Comparison of ENCODE assay signal across 21 mouse cellular contexts in genomic region chr5:16277058-16277457, GRCm38 (mm10).
DNase-seq lines count a peak whose midpoint lies in the region; ATAC-seq and TF ChIP-seq lines count a peak whose summit lies in the region.
"Had no signal": no experiment of that assay in that cellular context is flagged by ENCODE, and none has a peak within 500 bp of the region (broad histone marks: within the 10 kb centered on the region; RNA-seq: fewer than 3 reads in every experiment).

No protein-coding gene starts in this region.

- TF ChIP-seq CTCF in layer of hippocampus, adult 2 months (conservative IDR thresholded peaks at IDR 0.05) = no peak

- H3K27ac ChIP-seq in forebrain, embryonic 14.5 days (ENCODE audit: low read depth, low read length) = no peak overlapping the region
- no peak overlapping the region for H3K27ac ChIP-seq in forebrain, embryonic 11.5 days (ENCODE audit: low read depth, low read length)
- no peak overlapping the region for H3K27ac ChIP-seq in forebrain, embryonic 16.5 days (ENCODE audit: low read length)
- no peak overlapping the region for H3K27ac ChIP-seq in forebrain, embryonic 10.5 days
- H3K27ac ChIP-seq in layer of hippocampus, adult 2 months = peak overlapping the region; percentile 0; the same call in 1 of the 2 replicates
- H3K27ac ChIP-seq: embryonic facial prominence, embryonic 12.5 days; embryonic facial prominence, embryonic 15.5 days; gastrocnemius, adult 2 months had no signal

- H3K9me3 ChIP-seq in forebrain, embryonic 14.5 days (replicated peaks; ENCODE audit: control insufficient read depth, low read length) = no peaks in the 10 kb centered on the region
- H3K9me3 ChIP-seq in forebrain, embryonic 11.5 days (ENCODE audit: control insufficient read depth, low read length) = no peaks in the 10 kb centered on the region
- no peaks in the 10 kb centered on the region for H3K9me3 ChIP-seq in forebrain, embryonic 16.5 days (ENCODE audit: control insufficient read depth, low read length)
- peaks cover 5% of the 10 kb centered on the region; the same call in 1 of the 2 replicates for H3K9me3 ChIP-seq in forebrain, embryonic 10.5 days
- H3K9me3 ChIP-seq: embryonic facial prominence, embryonic 12.5 days; embryonic facial prominence, embryonic 15.5 days had no signal

- no peak overlapping the region for H3K9ac ChIP-seq in forebrain, embryonic 14.5 days (ENCODE audit: low read length)
- no peak overlapping the region for H3K9ac ChIP-seq in forebrain, embryonic 11.5 days (ENCODE audit: low read length)
- no peak overlapping the region for H3K9ac ChIP-seq in forebrain, embryonic 16.5 days (replicated peaks; ENCODE audit: low read depth, low read length)
- H3K9ac ChIP-seq: embryonic facial prominence, embryonic 12.5 days; embryonic facial prominence, embryonic 15.5 days had no signal

- no peak overlapping the region for H3K4me2 ChIP-seq in forebrain, embryonic 14.5 days (ENCODE audit: low read length)
- no peak overlapping the region for H3K4me2 ChIP-seq in forebrain, embryonic 11.5 days (ENCODE audit: low read depth, low read length, severe bottlenecking)
- H3K4me2 ChIP-seq in forebrain, embryonic 16.5 days (ENCODE audit: low read length) = no peak overlapping the region
- H3K4me2 ChIP-seq: embryonic facial prominence, embryonic 12.5 days; embryonic facial prominence, embryonic 15.5 days had no signal

- no peak overlapping the region for H3K4me3 ChIP-seq in forebrain, embryonic 14.5 days (ENCODE audit: low read depth, low read length)
- H3K4me3 ChIP-seq in forebrain, embryonic 11.5 days (ENCODE audit: low read depth, low read length) = no peak overlapping the region
- no peak overlapping the region for H3K4me3 ChIP-seq in forebrain, embryonic 16.5 days (replicated peaks; ENCODE audit: low read length)
- H3K4me3 ChIP-seq in forebrain, embryonic 10.5 days = no peak overlapping the region
- H3K4me3 ChIP-seq in layer of hippocampus, adult 2 months = no peak overlapping the region
- H3K4me3 ChIP-seq: embryonic facial prominence, embryonic 12.5 days; embryonic facial prominence, embryonic 15.5 days; erythroblast, embryonic 14.5 days; gastrocnemius, adult 2 months had no signal

- ATAC-seq in forebrain, embryonic 14.5 days = peak; percentile 20; the same call in 1 of the 2 replicates
- ATAC-seq in forebrain, embryonic 11.5 days (replicated peaks; ENCODE audit: low FRiP score) = no peak
- peak; percentile 52 for ATAC-seq in forebrain, embryonic 16.5 days

- 68% methylated on average over 2 of the region's 2 CpGs for WGBS in forebrain, embryonic 14.5 days
- 71% methylated on average over 2 of the region's 2 CpGs for WGBS in forebrain, embryonic 11.5 days
- 56% methylated on average over 2 of the region's 2 CpGs for WGBS in forebrain, embryonic 16.5 days
- 90% methylated on average over 2 of the region's 2 CpGs for WGBS in forebrain, embryonic 10.5 days

- peak; percentile 25 for DNase-seq in forebrain, embryonic 14.5 days (ENCODE audit: low spot score)
- no peak for DNase-seq in forebrain, embryonic 11.5 days (ENCODE audit: low spot score)
- DNase-seq in forebrain, embryonic 10.5 days (ENCODE audit: extremely low spot score, low spot score) = no peak
- DNase-seq in layer of hippocampus, adult 2 months (ENCODE audit: low spot score in 2 of 2) = no peak
- no peak for DNase-seq in layer of hippocampus, adult 9-10 months (ENCODE audit: low spot score)
- no peak for DNase-seq in adrenal gland, postnatal 10 days
- DNase-seq: adrenal gland, adult 2 months; adrenal gland, postnatal 14 days; adrenal gland, postnatal 36 days; cerebellum, adult 11 months; cerebellum, adult 18-20 months; cerebellum, adult 8-10 months; cerebellum, adult 9-11 months; cerebellum, postnatal 14 days; cerebellum, postnatal 36 days; embryo, embryonic 11 days; gastrocnemius, adult 2 months had no signal

- H3K4me1 ChIP-seq in forebrain, embryonic 14.5 days (ENCODE audit: control insufficient read depth, insufficient read depth, low read length) = no peaks in the 10 kb centered on the region
- no peaks in the 10 kb centered on the region for H3K4me1 ChIP-seq in forebrain, embryonic 11.5 days (replicated peaks; ENCODE audit: control insufficient read depth, insufficient read depth, low read length)
- H3K4me1 ChIP-seq in forebrain, embryonic 16.5 days (replicated peaks; ENCODE audit: control insufficient read depth, insufficient read depth, low read length) = no peaks in the 10 kb centered on the region
- H3K4me1 ChIP-seq in forebrain, embryonic 10.5 days = no peaks in the 10 kb centered on the region
- H3K4me1 ChIP-seq: embryonic facial prominence, embryonic 12.5 days; embryonic facial prominence, embryonic 15.5 days had no signal

- no peaks in the 10 kb centered on the region for H3K27me3 ChIP-seq in forebrain, embryonic 14.5 days (replicated peaks; ENCODE audit: control insufficient read depth, insufficient read depth, low read length)
- H3K27me3 ChIP-seq in forebrain, embryonic 11.5 days (ENCODE audit: control insufficient read depth, insufficient read depth, low read length) = no peaks in the 10 kb centered on the region
- H3K27me3 ChIP-seq in forebrain, embryonic 16.5 days (replicated peaks; ENCODE audit: control insufficient read depth, insufficient read depth, low read length) = no peaks in the 10 kb centered on the region
- no peaks in the 10 kb centered on the region for H3K27me3 ChIP-seq in forebrain, embryonic 10.5 days (ENCODE audit: poor library complexity, severe bottlenecking)
- H3K27me3 ChIP-seq: embryonic facial prominence, embryonic 12.5 days; embryonic facial prominence, embryonic 15.5 days had no signal

- no peaks in the 10 kb centered on the region for H3K36me3 ChIP-seq in forebrain, embryonic 14.5 days (ENCODE audit: control insufficient read depth, insufficient read depth, low read length)
- no peaks in the 10 kb centered on the region for H3K36me3 ChIP-seq in forebrain, embryonic 11.5 days (ENCODE audit: control insufficient read depth, insufficient read depth, low read length)
- H3K36me3 ChIP-seq in forebrain, embryonic 16.5 days (ENCODE audit: control insufficient read depth, insufficient read depth) = no peaks in the 10 kb centered on the region
- no peaks in the 10 kb centered on the region for H3K36me3 ChIP-seq in forebrain, embryonic 10.5 days (replicated peaks)
- H3K36me3 ChIP-seq: embryonic facial prominence, embryonic 12.5 days; embryonic facial prominence, embryonic 15.5 days had no signal
